Mouse (Mus musculus) ovary, adult 18-20 months (tissue): ENCODE data around the gene Met.

Experiments used
- DNase-seq: peaks from one replicate; pipeline ENCODE4 v3.0.0; 2022; ENCODE audit warnings: low spot score, mixed read lengths

The Met gene

DNA sequence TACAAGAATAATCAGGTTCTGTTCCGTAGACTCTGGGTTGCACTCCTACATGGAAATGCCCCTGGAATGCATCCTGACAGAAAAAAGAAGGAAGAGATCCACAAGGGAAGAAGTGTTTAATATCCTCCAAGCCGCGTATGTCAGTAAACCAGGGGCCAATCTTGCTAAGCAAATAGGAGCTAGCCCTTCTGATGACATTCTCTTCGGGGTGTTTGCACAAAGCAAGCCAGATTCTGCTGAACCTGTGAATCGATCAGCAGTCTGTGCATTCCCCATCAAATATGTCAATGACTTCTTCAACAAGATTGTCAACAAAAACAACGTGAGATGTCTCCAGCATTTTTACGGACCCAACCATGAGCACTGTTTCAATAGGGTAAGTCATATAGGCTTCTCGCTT is 28.5 kb downstream of the Met start:
- DNase-seq = no peak

DNA sequence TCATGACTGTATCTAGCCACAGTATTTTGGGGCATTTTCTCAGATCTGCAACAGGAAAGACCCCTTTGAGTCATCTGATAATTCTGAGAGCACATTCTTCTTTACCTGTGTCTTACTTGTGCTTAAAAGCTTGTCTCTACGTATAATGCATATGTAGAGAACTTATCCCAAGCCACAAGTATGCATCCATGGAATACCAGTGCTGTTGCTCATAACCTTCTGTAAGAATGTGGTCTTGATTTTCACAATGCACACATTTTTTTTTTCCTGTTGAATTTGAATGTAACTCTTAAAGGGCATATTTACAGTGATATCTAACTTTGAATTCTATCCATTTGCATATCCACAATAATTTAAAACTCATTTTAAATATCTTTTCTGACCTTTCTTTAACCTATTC is 31.8 kb downstream of the Met start:
- DNase-seq = no peak

DNA sequence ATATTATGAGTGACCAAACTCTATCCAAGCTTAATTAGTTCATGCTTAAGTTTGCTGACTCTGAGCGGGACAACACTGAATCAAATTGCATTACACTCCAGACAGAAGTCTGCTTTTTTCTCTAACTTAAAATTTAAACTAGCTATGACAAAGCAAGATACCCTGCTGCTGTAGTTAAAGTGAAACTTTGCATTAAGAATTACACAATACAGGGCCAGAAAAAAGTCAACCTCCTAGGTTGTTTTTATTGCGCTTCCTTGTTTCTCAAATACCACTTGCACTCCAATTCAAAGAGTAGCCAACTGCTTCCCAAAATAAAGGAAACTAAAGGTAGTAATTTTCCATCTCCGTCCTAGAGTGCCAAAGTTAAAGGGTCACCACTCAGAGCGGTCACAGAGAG is 33.8 kb downstream of the Met start:
- DNase-seq = no peak

DNA sequence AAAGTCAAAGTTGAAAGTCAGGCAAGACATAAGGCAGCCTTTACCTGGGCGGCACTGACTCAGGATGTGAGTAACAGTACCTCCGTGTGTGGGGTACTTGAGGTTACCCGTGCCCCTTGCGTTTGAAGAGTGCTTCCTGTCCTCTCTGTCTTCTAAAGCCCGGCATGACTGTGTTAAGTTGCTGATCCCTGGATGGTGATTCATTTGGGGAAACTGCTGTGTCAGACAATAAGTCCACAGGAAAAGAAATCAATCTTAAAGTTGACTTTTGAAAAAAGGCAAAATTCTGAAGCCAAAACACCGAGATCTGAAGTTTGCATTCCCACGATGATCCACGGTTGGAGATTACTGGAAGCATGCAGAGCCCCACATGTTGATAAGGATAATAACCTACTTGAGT is 35.2 kb downstream of the Met start:
- DNase-seq = no peak

DNA sequence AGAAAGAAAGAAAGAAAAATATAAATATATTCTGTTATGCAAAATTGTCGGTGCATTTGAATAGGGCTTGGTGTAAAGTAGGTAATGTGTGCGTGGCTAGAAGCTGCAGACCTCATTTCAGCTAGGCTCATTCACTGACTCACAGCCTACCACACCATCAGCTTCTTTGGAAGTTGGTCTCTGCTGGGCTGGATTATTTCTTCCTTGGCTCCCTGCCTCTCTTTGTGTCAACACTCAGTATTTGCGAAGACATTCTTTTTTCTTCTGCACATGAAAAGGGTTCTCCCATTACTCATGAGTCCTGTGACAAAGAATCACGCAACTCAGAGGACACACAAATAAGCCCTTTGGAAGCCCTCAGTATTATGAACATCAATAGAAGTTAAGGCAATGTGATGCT is 37.8 kb downstream of the Met start:
- DNase-seq = no peak

DNA sequence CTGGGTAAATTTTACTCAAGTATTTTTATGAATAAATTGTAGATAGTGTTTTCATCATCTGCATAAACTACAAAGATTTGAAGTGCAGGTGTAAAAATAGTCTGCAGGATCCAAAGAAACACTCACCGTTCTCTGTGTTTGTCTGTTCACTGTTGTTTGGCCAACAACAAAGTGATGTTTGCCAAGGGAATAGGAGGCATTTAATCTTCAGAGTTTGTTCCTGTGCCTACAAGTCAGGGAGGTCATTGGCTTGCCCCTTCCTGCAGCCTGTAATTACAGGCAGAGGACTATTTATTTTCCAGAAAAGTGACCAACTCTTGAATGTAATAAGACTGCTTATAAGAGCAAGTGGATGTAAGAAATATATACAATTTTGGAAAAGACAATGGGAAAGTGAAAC is 38.7 kb downstream of the Met start:
- DNase-seq = no peak

DNA sequence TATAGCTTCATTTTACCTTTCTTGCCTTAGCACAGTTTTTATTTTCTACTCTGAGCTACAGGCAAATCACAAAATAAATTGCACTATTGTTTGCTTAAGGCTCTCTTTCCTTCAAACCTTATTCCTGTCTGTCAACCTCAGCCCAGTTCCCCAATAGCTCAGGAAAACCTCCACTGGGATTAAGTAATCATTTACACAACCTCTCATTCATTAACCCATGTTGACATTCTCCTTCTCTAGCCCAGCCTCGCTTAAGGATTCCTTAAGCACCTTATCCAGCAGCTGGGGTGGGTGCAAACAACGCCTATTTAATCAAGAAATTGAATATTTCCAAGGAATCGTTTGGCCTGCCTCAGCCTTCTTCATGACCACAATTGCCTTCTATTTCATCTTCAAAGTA is 40.1 kb downstream of the Met start:
- no peak for DNase-seq

DNA sequence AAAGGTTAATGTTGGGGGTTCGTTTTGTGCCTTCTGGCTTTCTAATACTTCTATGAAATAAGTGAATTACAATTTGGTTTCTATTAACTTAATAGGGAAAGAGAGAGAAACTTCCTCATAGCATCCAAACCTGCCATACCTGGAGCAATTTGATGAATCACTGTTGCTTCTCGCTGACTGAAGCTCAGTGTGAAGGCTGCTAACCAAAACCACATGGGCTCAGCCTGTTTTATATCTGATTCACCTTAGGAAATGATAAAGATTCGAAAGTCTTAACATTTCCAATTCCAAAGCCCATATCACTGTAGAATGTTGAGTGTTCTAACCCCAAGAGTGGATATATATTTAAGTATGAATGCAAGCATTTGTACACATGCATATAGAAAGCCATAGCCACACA is 41.9 kb downstream of the Met start:
- DNase-seq = no peak

DNA sequence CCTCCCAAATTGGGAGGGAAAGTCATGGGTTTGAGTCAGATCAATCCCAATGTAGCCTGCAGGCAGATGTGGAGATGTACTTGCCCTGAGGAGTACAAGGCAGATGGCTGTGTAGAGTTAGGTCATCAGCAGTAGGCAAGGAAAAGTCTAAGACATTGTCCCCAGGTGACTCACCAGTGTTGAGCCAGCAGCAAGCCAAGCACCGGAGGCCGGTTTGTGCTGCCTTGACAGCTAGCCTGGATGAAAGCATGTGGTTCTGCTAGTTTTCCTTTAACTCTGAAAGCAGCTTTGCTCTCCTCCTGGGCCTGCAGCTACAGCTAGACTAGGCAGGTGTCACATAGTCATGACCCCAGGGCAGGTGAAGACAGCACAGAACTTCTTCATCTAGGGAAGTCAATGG is 43.2 kb downstream of the Met start:
- DNase-seq = no peak

DNA sequence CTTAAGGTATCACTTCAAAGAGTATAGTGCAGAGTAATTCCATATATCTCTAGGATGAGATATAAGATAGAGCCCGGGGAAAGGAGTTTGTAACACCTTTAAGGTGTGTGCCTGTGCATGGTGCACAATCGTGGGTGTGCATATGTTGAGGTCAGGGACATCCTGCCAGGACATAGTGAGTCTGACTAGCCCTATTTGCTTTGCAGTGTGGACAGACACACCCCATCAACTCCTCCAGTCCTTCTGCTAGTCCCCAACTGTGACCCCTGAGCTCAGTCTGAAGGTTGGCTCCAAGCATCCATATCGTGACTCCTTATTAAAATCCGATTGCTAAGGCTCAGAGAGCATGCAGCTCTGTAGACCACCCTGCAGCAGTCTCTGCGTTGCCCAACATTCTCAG is 44.6 kb downstream of the Met start:
- DNase-seq = no peak

DNA sequence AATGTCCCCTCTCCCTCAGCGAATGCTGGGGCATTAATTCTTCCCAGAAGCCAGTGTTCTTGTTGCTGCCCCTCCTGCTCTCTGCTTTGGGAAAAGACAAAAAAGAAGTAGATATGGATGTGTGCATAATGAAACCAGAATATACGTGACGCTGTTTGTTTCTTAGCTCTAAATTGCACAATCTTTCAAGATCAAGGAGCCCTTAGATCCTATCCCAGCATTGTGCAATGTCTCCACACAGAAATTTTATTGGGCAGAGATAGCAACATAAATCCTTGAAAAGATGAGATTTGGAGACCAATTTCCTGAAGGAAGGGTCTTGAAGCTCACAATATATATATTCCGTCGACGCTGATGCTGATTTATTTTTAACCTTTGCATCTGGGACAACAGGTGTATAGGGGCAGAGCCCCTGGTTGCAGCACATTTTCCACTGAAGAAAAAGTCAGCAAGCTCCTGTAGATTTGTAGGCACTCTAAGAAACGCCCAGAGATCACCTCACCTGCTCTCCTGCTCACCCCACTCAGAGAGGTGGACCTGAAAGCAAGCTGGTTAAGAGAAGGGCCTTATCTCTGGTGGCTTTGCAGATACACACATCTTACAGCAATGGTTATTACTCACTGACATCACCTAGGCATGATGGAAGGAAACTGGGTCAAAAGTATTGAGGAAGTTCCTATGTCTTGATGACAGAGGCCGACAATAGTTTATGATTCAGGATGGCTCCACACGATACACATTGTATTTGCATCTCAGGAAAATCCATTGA is 45.2 kb downstream of the Met start:
- DNase-seq = no peak

DNA sequence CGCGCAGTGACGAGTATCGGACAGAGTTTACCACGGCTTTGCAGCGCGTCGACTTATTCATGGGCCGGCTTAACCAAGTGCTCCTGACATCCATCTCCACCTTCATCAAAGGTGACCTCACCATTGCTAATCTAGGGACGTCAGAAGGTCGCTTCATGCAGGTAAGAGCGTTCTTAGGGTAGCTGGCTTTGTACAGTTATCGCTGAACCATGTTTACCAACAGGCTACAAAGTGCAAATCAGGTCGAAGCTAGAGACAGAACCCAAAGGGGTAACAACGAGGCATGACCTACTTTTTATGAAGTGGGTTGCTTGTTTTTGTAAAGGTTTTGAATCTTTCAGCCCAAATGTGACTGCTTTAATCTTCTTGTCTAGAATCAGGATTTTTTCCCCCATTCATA is 49.8 kb downstream of the Met start:
- DNase-seq = no peak

DNA sequence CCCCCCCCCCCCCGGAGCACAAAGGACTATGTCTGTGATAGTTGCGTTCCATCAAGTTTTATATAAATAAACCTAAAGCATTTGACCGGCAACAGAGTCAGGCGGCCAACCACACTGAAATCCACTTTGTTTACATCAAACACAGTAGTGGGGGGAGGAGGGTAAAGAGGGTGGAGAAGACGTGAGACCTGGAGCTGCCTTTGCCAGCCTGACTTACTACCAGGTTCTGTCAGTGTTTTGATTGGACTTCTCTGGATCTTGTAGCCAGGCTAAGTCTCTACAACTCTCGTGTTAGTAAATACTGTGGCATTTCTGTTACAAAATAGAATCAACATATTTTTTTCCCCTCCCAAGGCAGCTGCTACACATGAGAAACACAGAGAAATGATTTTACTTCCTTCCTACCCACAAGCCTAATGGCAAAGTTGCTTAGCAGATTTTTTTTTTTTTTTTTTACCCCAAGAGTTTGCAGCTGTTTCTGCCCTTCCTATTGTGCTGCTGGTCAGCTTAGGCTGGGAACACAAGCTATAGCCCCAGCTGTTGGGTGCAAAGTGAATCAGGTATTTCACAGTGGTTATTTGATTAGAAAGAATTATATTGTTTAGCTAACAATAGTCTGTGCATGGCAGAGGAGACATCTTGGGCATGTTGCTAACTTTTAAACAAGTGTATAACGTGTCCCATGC is 52.3 kb downstream of the Met start:
- no peak for DNase-seq

DNA sequence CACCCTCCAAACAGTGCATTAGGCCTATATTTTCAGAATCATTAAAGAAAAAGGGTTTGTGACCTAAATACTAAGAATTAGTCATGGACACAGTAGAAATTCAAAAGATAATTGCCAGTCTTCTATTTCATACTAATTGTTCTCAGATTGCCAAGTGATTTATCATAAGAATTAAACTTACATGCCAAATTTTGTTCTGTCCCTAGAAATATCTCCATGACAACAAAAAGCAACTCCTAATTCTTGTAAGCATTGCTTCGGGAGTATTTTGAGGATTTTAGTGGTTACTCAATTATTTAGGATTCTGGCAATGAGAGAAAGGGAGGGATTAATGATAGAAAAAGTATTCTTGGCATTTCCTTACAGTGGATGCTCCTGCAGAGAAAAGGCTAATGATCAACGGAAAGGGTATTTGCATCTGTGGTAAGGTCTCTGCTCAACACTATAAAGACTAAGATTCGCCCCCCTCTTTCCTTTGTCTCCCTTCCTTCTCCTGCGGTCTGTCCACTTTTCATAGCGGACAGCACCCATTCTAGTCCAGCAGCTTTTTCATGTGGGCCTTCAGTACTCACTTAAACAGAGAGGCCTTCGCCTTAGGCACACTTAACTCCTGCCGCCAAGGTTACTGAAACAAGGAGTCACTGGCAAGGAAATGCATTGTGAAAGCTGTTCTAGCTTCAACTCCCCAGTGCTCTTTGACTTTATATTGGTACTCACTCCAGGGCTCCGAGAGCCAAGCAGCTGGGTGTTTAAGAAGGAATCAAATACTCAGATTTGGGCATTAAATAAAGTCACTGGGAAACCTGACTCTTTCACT is 58.5 kb downstream of the Met start:
- no peak for DNase-seq

DNA sequence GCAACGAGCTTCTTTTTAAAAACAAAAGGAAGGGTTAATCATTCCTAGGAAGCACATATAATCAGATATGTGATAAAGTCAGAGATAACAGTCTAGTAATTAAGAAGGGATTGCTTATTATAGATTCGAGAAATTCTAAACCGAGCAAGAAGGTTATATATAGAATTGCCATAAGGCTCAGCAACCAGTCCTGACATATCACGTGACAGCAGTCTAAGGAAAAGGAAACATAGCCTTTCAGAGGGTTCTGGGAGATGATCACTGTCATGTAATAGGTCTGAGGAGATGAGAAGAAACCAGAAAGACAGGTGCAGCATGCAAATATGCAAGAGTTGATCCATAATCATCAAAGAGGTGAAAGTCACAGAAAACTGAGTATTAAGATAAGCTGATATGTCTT is 59.3 kb downstream of the Met start:
- no peak for DNase-seq

DNA sequence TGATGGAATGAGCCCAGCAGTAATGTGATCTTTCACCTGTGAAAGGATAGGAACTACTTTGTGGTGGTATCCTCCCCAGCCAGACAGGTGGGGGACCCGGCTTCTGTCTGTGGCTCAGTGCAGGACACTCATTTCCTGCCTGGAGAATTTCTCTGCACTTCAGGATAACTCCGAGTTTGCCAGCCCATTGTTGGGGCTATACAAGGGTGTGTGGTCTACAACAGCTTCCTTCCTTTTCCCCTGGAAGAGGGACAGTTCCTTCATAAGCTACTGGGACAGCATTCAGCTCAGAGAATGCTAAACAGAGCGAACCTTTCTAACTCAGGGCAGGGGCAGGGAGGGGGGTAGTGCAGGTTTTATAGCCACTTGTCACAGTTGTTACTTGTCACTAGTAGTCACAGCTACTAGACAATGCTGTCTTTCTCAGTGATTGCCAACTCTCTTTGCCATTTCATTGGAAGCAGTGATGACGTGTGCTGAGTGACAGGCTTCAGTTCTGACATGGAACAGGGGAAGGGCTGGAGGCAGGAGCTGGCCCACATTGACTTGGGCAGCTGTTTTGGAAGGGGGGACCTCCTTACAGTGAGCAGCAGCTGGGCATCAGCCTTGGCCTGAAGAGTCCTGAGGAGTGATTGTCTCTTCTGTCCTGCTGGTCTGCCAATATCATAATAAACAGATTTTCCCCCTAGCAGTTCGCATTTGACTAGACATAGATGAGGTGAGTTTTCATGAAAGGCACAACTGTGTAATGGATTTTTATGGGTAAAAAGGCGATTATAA is 66.1 kb downstream of the Met start:
- DNase-seq = no peak

DNA sequence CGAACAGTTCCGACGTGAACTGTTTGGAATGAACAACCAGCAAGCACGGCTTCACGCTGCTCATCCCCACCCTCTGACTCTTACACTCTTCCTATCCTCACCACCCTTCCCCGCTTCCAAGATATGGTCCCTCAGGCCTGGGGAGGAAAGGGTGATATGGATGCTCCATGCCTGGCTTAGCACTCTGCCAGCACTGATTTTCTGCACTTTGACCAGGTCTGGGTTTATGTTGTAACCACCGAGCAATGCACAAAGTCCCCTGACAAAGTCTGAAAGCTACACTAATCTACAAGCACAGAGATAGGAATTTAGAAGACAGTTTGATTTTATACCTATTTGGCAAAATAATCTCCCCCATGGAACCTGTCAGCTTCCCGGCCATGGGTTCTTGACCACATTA is 78.0 kb downstream of the Met start:
- DNase-seq = no peak

DNA sequence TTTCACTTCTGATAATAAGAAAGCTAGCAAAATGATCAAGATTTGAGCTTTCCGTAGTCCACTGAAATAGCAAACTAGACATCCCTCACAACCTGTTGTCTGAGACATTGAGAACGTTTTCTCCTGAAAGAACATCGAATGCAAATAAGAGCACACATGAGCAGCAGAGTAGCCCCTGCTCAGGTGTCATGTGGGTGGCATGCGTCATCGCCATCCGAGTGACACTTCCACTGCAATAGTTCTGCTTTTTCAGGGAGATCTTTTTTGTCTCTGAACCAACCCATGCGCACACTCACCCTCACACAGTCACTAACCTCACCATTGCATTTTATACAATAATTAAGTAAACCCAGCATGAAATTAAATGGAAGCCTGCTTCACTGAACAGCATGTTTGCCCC is 78.8 kb downstream of the Met start:
- no peak for DNase-seq

DNA sequence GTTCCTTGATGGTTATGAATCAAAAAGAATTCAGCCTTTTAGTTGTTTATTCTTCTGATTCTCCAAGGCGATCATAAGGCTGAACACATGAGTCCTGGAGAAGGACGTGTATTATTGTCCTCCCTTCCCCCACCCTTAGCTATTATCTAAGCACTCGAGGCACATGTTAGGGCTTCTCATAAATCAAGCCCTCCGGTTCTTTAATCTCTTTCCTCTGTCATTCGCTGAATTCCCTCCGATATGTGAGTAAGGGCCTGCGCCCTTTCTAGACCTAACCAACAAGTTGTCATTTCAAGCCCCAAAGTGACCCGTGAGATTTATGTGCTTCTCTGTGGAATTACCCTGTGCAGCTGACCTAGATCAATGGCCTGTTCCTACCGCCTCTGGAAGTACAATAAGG is 81.9 kb downstream of the Met start:
- no peak for DNase-seq

DNA sequence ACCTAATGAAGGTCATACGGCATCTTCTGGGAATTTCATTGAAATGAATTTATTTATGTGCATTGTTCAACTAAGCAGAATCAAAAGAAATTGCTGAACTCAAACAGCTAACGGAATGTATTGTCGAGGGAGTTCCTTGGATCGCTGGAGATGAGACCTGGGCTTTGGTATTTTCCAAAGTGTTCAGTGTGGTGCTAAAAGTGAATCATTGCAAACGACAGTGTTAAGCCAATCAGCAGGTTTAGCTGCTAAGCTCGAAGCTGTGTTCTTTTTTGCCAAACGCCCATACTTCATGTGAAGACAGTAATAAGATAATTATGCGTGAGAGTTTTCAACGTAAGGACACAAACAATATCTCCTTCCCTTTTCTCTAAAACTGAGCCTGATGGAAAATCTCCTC is 82.7 kb downstream of the Met start:
- no peak for DNase-seq

DNA sequence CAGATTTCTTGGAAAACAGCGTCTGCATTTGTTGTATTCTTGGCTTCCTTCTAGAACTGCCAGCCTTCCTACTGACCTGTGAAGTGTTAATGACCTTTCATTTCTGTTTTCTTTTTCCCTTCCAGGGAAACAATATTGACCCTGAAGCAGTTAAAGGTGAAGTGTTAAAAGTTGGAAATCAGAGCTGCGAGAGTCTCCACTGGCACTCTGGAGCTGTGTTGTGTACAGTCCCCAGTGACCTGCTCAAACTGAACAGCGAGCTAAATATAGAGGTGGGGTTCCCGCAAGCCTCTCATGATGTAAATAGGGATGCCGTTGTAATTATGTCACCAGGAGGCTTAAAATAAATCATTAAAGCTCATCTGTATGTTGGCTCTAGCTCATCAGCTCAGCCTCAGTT is 83.2 kb downstream of the Met start:
- DNase-seq = no peak

DNA sequence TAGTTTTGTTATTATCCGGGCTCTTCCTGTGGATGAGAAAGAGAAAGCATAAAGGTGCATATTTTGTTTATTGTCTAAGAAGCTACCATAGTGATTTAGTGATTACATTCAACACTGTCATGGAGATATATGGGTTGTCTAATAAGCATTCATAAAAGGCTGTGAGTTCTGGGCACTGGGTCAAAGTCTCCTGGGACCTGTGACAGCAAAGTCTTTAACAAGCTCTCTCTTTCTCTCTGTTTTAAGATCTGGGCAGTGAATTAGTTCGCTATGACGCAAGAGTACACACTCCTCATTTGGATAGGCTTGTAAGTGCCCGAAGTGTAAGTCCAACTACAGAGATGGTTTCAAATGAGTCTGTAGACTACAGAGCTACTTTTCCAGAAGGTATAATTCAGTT is 85.2 kb downstream of the Met start:
- DNase-seq = no peak
